Mouse (Mus musculus) neural tube, embryonic 12.5 days (tissue): ENCODE data around the gene Lpin2. TPM values are rescaled to one million over a fixed set of nuclear protein-coding genes. Genes with fewer than 3 reads are reported as not detected.

ENCODE experiments used
- ATAC-seq: fragments of 200-750 bp; cut with Nextera tagmentation; 2 replicates; pipeline ENCODE4 v1.8.0; 2017; ENCODE audit warnings: low read depth, mild to moderate bottlenecking, moderate TSS enrichment, moderate library complexity; ENCODE audit not compliant: low FRiP score
- H3K27ac ChIP-seq: fragments of 300-500 bp; sonication (generic); 2 replicates; pipeline ENCODE4 v1.5.1; 2016
- H3K27me3 ChIP-seq: fragments of 300-500 bp; sonication (generic); replicated peaks from 2 replicates; pipeline ENCODE4 v1.6.1; 2016; ENCODE audit warnings: mild to moderate bottlenecking
- H3K36me3 ChIP-seq: fragments of 300-500 bp; sonication (generic); 2 replicates; pipeline ENCODE4 v1.6.1; 2016; ENCODE audit warnings: mild to moderate bottlenecking
- H3K4me1 ChIP-seq: fragments of 300-500 bp; sonication (generic); 2 replicates; pipeline ENCODE4 v1.6.1; 2016
- H3K4me2 ChIP-seq: fragments of 300-500 bp; sonication (generic); replicated peaks from 2 replicates; pipeline ENCODE4 v1.6.1; 2016; ENCODE audit warnings: mild to moderate bottlenecking
- H3K4me3 ChIP-seq: fragments of 300-500 bp; sonication (generic); 2 replicates; pipeline ENCODE4 v1.5.1; 2016
- H3K9ac ChIP-seq: fragments of 300-500 bp; sonication (generic); 2 replicates; pipeline ENCODE4 v1.6.1; 2016; ENCODE audit warnings: mild to moderate bottlenecking
- H3K9me3 ChIP-seq: fragments of 300-500 bp; sonication (generic); 2 replicates; pipeline ENCODE4 v1.6.1; 2016; ENCODE audit warnings: mild to moderate bottlenecking
- WGBS: fragments of 180-500 bp; shearing (Covaris S2); methylation state at CpG from one replicate; pipeline ENCODE4 v1.1.7; 2016; 5-methylcytosine and 5-hydroxymethylcytosine counted together
- polyA plus RNA-seq: library from polyadenylated mRNA; unstranded; fragments of >200 nt; fragmentation: Nextera tagmentation; extraction: Ambion mirVana; gene quantifications from 2 replicates; pipeline ENCODE4 v1.2.1, GENCODE M21; 2016

The Lpin2 gene
- polyA plus RNA-seq, 1 experiment from 2014 or later = 36.2 TPM

DNA sequence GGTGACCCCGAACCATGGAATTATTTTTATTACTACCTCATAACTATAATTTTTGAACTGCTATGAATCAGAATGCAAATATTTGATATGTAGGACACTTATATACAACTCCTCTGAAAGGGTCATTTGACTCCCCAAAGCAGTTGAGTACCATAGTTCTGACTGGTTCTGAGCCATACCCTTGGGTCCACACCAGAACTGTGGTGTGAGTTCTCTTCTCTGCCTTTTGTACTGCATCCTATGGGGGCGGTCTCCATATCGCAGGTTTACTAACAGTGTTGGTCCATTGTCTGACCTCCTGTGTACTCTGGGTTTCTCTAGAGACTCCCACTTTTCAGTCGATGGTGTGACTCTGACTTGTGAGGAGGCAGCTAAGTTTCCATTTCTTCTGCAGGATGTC is 63.7 kb downstream of the Lpin2 start:
- 93% methylated on average over 4 of the region's 4 CpGs for WGBS
- H3K4me1 ChIP-seq = no peaks in the 10 kb centered on the region

DNA sequence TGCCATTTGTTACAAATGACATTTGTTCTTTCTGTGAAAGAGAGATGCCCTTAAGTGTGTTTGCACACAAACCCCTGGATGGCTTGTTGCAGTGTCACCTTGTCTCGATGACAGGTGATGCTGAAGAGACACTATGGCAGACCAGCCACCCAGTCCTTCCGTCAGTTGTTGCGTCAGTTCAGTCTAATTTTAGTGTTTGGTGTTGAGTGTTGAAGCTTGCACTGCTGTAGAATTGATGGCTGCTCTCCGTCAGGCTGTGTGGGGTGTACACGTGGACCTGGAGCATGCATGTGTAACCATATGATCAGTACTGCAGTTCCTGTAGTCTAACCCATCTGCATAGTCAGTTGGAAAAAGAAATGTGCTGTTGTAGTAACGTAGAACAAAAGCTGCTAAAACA is 66.6 kb downstream of the Lpin2 start:
- H3K4me3 ChIP-seq = no peak overlapping the region
- H3K27ac ChIP-seq = no peak overlapping the region
- no peaks in the 10 kb centered on the region for H3K4me1 ChIP-seq
- H3K9ac ChIP-seq = no peak overlapping the region
- peaks cover 53% of the 10 kb centered on the region for H3K36me3 ChIP-seq
- 85% methylated on average over 6 of the region's 6 CpGs for WGBS
- no peaks in the 10 kb centered on the region for H3K9me3 ChIP-seq
- no peaks in the 10 kb centered on the region for H3K27me3 ChIP-seq
- ATAC-seq = no peak
- no peak overlapping the region for H3K4me2 ChIP-seq

More for the DNA sequence above, 63.7 kb downstream of the Lpin2 start:
- H3K27me3 ChIP-seq = no peaks in the 10 kb centered on the region
- ATAC-seq = no peak
- peaks cover 78% of the 10 kb centered on the region for H3K36me3 ChIP-seq
- H3K4me3 ChIP-seq = no peak overlapping the region
- no peak overlapping the region for H3K9ac ChIP-seq
- H3K4me2 ChIP-seq = no peak overlapping the region
- H3K9me3 ChIP-seq = no peaks in the 10 kb centered on the region
- no peak overlapping the region for H3K27ac ChIP-seq

DNA sequence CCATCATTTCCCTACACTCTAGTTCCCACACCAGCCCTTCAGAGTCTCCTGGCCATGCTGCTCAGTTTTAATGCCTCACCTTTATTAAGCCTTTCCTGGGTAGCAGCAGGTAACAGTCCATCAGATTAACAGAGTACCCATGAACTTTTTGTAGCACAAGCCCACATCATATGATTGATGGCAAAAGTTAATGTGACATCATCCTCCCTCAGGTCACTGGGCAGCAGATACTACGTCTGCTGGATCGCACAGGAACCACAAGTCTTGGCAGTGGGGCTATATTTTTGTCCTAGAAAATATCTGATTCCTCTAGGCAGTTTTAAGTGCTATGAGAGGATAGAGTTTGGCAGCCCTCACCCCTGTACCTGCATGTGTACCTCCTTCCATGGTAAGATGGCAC is 67.7 kb downstream of the Lpin2 start:
- H3K9me3 ChIP-seq = no peaks in the 10 kb centered on the region
- no peak for ATAC-seq
- H3K27ac ChIP-seq = no peak overlapping the region
- no peaks in the 10 kb centered on the region for H3K27me3 ChIP-seq
- no peak overlapping the region for H3K4me3 ChIP-seq
- H3K4me2 ChIP-seq = no peak overlapping the region
- 94% methylated on average over 2 of the region's 2 CpGs for WGBS
- no peaks in the 10 kb centered on the region for H3K4me1 ChIP-seq
- no peak overlapping the region for H3K9ac ChIP-seq
- H3K36me3 ChIP-seq = peaks cover 43% of the 10 kb centered on the region

DNA sequence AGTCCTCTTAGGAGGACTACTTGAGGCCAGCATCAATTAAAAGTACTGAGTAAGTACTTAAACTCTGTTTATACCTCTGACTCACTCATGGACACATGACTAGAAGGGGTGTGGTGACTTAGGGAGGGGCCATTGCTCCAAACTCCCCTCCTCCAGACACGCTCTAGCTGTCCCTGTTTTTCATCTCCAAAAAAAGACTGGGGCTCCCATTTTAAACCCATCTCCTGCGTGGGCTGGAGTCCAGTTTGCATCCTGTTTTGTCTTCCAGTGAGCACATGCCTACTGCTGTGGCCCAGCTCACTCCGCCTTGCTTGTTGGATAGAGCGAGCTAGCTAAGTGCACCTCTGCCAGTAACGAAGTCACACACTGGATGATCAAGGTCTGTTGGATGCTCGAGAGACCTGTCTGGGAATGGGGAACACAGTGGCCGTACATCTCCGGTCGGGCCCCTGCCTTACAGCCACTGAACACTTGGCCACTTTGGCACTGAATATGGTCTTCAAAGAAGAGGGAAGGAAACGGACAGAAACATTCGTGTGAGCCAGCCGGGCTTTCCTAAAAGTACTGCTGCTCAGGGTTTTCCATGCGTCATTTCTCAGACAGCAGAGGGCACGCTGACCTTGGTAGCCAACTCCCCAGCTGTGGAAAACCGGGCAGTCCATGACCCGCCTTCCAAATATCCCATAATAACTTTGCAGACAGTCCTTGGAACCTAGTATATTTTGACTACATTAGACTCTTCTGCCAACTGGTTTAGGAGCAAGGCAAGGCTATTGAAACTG is 68.7 kb downstream of the Lpin2 start:
- Histone ChIP-seq H3K9me3 (no peaks in the 10 kb centered on the region), H3K27ac (no peak overlapping the region), H3K4me3 (no peak overlapping the region), H3K9ac (no peak overlapping the region), H3K4me2 (no peak overlapping the region), H3K36me3 (peaks cover 35% of the 10 kb centered on the region), H3K4me1 (no peaks in the 10 kb centered on the region), H3K27me3 (no peaks in the 10 kb centered on the region)
- ATAC-seq = no peak
- 90% methylated on average over 16 of the region's 16 CpGs for WGBS

DNA sequence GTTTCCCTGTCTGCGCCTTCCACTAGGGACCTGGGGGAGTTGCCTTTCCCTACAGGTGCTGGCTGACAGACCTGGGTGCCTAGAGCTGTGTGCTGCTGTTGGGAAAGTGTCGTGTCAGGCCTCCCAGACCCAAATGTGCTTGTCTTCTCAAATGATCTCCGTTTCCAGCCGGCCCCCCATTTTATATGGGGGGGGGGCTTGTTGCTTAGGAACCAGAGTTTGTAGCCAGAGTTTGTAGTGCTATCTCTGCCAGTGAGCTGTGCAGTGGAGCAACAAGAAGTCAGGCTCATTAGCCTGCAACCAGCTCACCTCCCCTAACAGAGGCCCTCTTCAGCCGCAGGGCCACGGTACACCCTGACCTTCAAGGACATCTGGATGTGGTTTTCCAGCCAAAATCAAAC is 69.2 kb downstream of the Lpin2 start:
- 72% methylated on average over 6 of the region's 6 CpGs for WGBS
- no peak for ATAC-seq

GRCm38 (mm10) chr17:71252101-71252500 is 69.7 kb downstream of the Lpin2 start:
- 88% methylated on average over 9 of the region's 9 CpGs for WGBS
- no peak overlapping the region for H3K27ac ChIP-seq
- no peak overlapping the region for H3K4me2 ChIP-seq
- H3K36me3 ChIP-seq = peaks cover 24% of the 10 kb centered on the region
- ATAC-seq = no peak
- no peak overlapping the region for H3K9ac ChIP-seq
- no peaks in the 10 kb centered on the region for H3K9me3 ChIP-seq
- H3K4me3 ChIP-seq = no peak overlapping the region
- no peaks in the 10 kb centered on the region for H3K27me3 ChIP-seq
- no peaks in the 10 kb centered on the region for H3K4me1 ChIP-seq

More for the DNA sequence above, 69.2 kb downstream of the Lpin2 start:
- no peak overlapping the region for H3K27ac ChIP-seq
- H3K4me2 ChIP-seq = no peak overlapping the region
- H3K9ac ChIP-seq = no peak overlapping the region
- no peak overlapping the region for H3K4me3 ChIP-seq
- H3K36me3 ChIP-seq = peaks cover 29% of the 10 kb centered on the region
- no peaks in the 10 kb centered on the region for H3K4me1 ChIP-seq
- no peaks in the 10 kb centered on the region for H3K9me3 ChIP-seq
- no peaks in the 10 kb centered on the region for H3K27me3 ChIP-seq

GRCm38 (mm10) chr17:71253391-71253790 is 71.0 kb downstream of the Lpin2 start:
- 91% methylated on average over 2 of the region's 2 CpGs for WGBS
- Histone ChIP-seq H3K9ac (no peak overlapping the region), H3K9me3 (no peaks in the 10 kb centered on the region), H3K27ac (no peak overlapping the region), H3K4me3 (no peak overlapping the region), H3K4me1 (no peaks in the 10 kb centered on the region), H3K4me2 (no peak overlapping the region), H3K27me3 (no peaks in the 10 kb centered on the region), H3K36me3 (peaks cover 12% of the 10 kb centered on the region)
- no peak for ATAC-seq

GRCm38 (mm10) chr17:71254106-71254505 is 71.7 kb downstream of the Lpin2 start:
- no peaks in the 10 kb centered on the region for H3K9me3 ChIP-seq
- ATAC-seq = no peak
- 91% methylated on average over 5 of the region's 5 CpGs for WGBS
- H3K4me3 ChIP-seq = no peak overlapping the region
- no peak overlapping the region for H3K9ac ChIP-seq
- no peaks in the 10 kb centered on the region for H3K27me3 ChIP-seq
- H3K4me2 ChIP-seq = no peak overlapping the region
- H3K27ac ChIP-seq = no peak overlapping the region
- no peaks in the 10 kb centered on the region for H3K4me1 ChIP-seq
- H3K36me3 ChIP-seq = peaks cover 5% of the 10 kb centered on the region; the same call in 1 of the 2 replicates

- no peak for ATAC-seq
- 65% methylated on average over 6 of the region's 6 CpGs for WGBS
- H3K4me1 ChIP-seq = no peaks in the 10 kb centered on the region
These were observed 72.4 kb downstream of the Lpin2 start for GRCm38 (mm10) chr17:71254736-71255135.

GRCm38 (mm10) chr17:71256068-71256615 is 73.8 kb downstream of the Lpin2 start:
- no peak overlapping the region for H3K4me2 ChIP-seq
- no peak for ATAC-seq
- 82% methylated on average over 14 of the region's 14 CpGs for WGBS
- no peaks in the 10 kb centered on the region for H3K36me3 ChIP-seq
- no peaks in the 10 kb centered on the region for H3K9me3 ChIP-seq
- H3K4me3 ChIP-seq = no peak overlapping the region
- no peaks in the 10 kb centered on the region for H3K4me1 ChIP-seq
- no peak overlapping the region for H3K9ac ChIP-seq
- no peaks in the 10 kb centered on the region for H3K27me3 ChIP-seq
- no peak overlapping the region for H3K27ac ChIP-seq

More at GRCm38 (mm10) chr17:71254736-71255135, 72.4 kb downstream of the Lpin2 start:
- no peak overlapping the region for H3K4me3 ChIP-seq
- no peak overlapping the region for H3K9ac ChIP-seq
- no peak overlapping the region for H3K27ac ChIP-seq
- H3K36me3 ChIP-seq = peaks cover 3% of the 10 kb centered on the region; the same call in 1 of the 2 replicates
- H3K27me3 ChIP-seq = no peaks in the 10 kb centered on the region
- H3K9me3 ChIP-seq = no peaks in the 10 kb centered on the region
- H3K4me2 ChIP-seq = no peak overlapping the region

DNA sequence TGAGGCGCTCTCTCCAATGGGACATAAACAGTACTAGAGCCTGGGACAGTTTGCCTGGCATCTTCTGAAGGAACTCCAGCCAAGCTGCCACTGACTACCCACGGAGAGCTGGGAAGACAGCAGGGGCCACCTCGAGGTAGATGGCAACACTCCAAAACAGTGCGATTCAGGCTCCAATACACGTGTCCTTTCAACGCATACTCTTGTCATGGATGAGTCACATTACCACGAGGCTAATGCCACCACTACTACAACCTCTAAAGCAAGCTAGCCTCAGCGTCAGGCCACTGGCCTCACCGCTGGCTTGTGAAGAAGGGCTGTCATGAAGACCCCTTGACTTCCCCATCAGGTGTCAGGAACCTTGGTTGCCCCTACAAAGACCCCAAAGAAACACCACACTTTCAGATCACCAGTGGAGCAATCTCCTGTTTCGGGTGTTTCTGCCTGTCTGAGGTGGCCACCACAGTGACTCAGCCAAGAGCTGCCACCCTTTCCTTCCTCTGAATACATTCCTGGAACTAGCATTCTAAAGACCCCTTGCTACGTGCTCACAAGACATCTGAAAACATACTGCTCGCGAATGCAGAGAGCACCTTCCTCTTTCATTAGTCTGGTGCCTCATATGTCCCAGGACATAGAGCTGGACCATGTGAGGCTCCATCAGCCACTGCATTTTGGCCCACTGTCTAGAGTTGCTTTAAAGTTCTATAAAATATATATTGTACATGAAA is 74.6 kb downstream of the Lpin2 start:
- Histone ChIP-seq H3K4me2 (no peak overlapping the region), H3K4me1 (no peaks in the 10 kb centered on the region), H3K36me3 (no peaks in the 10 kb centered on the region), H3K27ac (no peak overlapping the region), H3K9ac (no peak overlapping the region), H3K9me3 (no peaks in the 10 kb centered on the region), H3K4me3 (no peak overlapping the region), H3K27me3 (no peaks in the 10 kb centered on the region)
- 93% methylated on average over 13 of the region's 13 CpGs for WGBS
- no peak for ATAC-seq

DNA sequence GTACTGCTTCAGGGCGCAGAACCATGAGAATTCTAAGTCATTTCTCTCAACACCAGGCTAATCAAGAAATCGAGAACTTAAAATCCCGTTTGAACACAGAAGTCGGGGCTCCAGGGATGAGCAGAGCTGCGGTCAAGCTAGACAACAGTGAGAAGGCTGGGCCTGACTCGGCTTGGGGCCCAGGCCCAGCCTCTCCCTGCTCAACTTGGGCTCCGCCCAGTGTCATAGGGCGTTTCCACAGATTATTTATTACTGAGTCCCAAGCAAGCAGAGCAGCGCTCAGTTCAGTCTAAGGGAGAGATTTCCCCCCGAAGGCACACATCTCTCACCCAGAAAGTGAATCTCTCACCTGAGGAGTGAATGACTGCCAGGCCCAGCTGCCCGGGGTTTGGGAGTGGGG is 77.4 kb downstream of the Lpin2 start:
- H3K4me3 ChIP-seq = no peak overlapping the region
- no peaks in the 10 kb centered on the region for H3K9me3 ChIP-seq
- no peak overlapping the region for H3K9ac ChIP-seq
- no peak overlapping the region for H3K27ac ChIP-seq
- ATAC-seq = no peak
- no peaks in the 10 kb centered on the region for H3K4me1 ChIP-seq
- no peak overlapping the region for H3K4me2 ChIP-seq
- 78% methylated on average over 11 of the region's 11 CpGs for WGBS
- H3K36me3 ChIP-seq = no peaks in the 10 kb centered on the region
- no peaks in the 10 kb centered on the region for H3K27me3 ChIP-seq
